In the genomic region with DNA sequence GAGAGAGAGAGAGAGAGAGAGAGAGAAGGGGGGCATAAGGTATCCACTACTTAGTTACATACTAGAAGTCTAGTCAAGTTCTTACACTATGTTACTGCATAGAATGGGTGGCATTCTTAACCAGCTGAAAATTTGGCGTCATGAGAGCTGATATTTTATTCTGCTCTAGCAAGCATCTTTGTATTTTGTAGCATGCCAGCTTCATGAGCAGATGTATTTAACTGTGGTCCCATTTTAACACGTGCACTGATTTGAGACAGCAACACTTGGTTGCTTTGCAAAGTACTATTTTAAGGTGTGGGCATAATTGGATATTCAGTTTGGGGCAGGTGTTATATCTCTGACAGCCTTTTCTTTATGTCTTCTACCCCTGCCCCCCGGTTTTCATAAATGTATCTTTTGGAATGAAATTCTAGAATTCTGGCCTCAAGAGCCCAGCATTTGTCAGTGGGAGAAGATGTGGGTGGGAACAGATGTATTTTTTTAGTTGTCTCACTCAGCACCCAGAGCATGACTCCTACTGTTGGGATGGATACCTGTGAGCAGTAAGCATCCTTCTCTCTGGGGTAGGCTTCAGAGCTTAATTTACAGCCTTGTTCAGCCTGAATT, we compare ENCODE assay signal across 16 mouse cellular contexts. TPM values are rescaled to one million over a fixed set of nuclear protein-coding genes. Genes with fewer than 3 reads are reported as not detected.
A peak's percentile ranks its signal among the peaks of the same experiment; 100 is the strongest.
DNase-seq lines count a peak whose midpoint lies in the region.
"Had no signal": no experiment of that assay in that cellular context is flagged by ENCODE, and none has a peak within 500 bp of the region (broad histone marks: within the 10 kb centered on the region; RNA-seq: fewer than 3 reads in every experiment).

No protein-coding gene starts in this region.

- DNase-seq in frontal cortex, adult 2 months (ENCODE audit: extremely low spot score in 1 of 2, low spot score in 1 of 2): peak; percentile 66 to 76
- peak; percentile 51 to 80 for DNase-seq in layer of hippocampus, adult 18-20 months (ENCODE audit: low spot score in 2 of 2)
- DNase-seq in left cerebral cortex, adult 18-20 months (ENCODE audit: low spot score in 2 of 2): peak; percentile 17 to 49
- DNase-seq in right cerebral cortex, postnatal 25 days: peak; percentile 51
- no peak for DNase-seq in adrenal gland, postnatal 36 days
- DNase-seq in thymus, postnatal 10 days (ENCODE audit: low spot score in 2 of 2): no peak
- no peak for DNase-seq in cerebellum, postnatal 4 days (ENCODE audit: low spot score in 2 of 2)
- DNase-seq: adrenal gland, postnatal 14 days; cerebellum, adult 11-12 months; cerebellum, postnatal 25 days; gastrocnemius, postnatal 14 days; kidney, adult 18-20 months; lung, postnatal 4 days; spleen, adult 18-20 months had no signal

RNA-seq across cellular contexts. Expression of gene Gabrb2, which starts 28.8 kb away (rescaled TPM):
- polyA plus RNA-seq in frontal cortex, adult 2 months (2012; rRNA removed): 35.8 and 39.5 TPM in 2 replicates
- 100 to 1,000 TPM; 139 to 143 TPM for total RNA-seq in layer of hippocampus, adult 18-20 months (2021)
- total RNA-seq in left cerebral cortex, adult 18-20 months (2021): 100 to 1,000 TPM; 184 to 191 TPM
- total RNA-seq in adrenal gland, postnatal 36 days (2021): under 1 TPM in 1 of 2 experiments, not detected in 1; 0.13 TPM
- total RNA-seq: neutrophil, adult 5-6 weeks had no signal
- polyA plus RNA-seq: thymus, postnatal 0 days had no signal

Comparison
In these comparisons a context has a peak if more than half of its experiments do, and no peak if none do; other contexts are left out.
1. DNase-seq: peak in frontal cortex, adult 2 months (2 of 2), layer of hippocampus, adult 18-20 months (2 of 2), left cerebral cortex, adult 18-20 months (2 of 2) and right cerebral cortex, postnatal 25 days (single experiment); none in adrenal gland, postnatal 36 days (0 of 2), thymus, postnatal 10 days (0 of 2) and cerebellum, postnatal 4 days (0 of 2).
2. RNA of gene Gabrb2, which starts 28.8 kb away (total RNA-seq): 184 to 191 TPM in left cerebral cortex, adult 18-20 months and 139 to 143 TPM in layer of hippocampus, adult 18-20 months; 0.13 TPM in adrenal gland, postnatal 36 days; every median in the first group is over 100 times any median in the second.